Mouse (Mus musculus): ENCODE data around the gene Ppil6. TPM values are rescaled to one million over a fixed set of nuclear protein-coding genes. Genes with fewer than 3 reads are reported as not detected.

Gene Ppil6
- polyA plus RNA-seq (2011; ENCODE audit: insufficient read length, low read depth, missing spikeins) = not detected in 2 replicates

- peak within 1 kb of the TSS; percentile 66 for H3K4me3 ChIP-seq (ENCODE audit: insufficient read depth, low read length)
- no peak for TF ChIP-seq CTCF (IDR thresholded peaks at IDR 0.05; ENCODE audit: borderline replicate concordance, insufficient read depth, low read length)
- peak; percentile 87 for TF ChIP-seq POLR2A (IDR thresholded peaks at IDR 0.05; ENCODE audit: low read depth, low read length)
Observed at GRCm38 (mm10) chr10:41489708-41490517, at the start of gene Ppil6, which contains the start of gene Smpd2. TSS of gene Ppil6 (plus strand) at chr10:41490439. TSS of gene Smpd2 (minus strand) at chr10:41490369.

GRCm38 (mm10) chr10:41448216-41448615 is 42.0 kb upstream of the Ppil6 start:
- Histone ChIP-seq H3K4me3 (ENCODE audit: insufficient read depth, low read length) (no peak overlapping the region), H3K4me1 (ENCODE audit: control insufficient read depth, insufficient read depth, low read length) (0 out of 2 replicates have a peak, but pooled peaks cover 2% of the 10 kb centered on the region), H3K27ac (ENCODE audit: insufficient read depth, low read length) (no peak overlapping the region)
- no peak for TF ChIP-seq POLR2A (IDR thresholded peaks at IDR 0.05; ENCODE audit: low read depth, low read length)
- no peak for TF ChIP-seq CTCF (IDR thresholded peaks at IDR 0.05; ENCODE audit: borderline replicate concordance, insufficient read depth, low read length)

More at GRCm38 (mm10) chr10:41489708-41490517, at the start of gene Ppil6, which contains the start of gene Smpd2:
- peaks cover 4% of the 10 kb centered on the region; the same call in 1 of the 2 replicates for H3K4me1 ChIP-seq (ENCODE audit: control insufficient read depth, insufficient read depth, low read length)
- 0 out of 2 replicates have a peak within 1 kb of the TSS, but pooled peaks have one; percentile 2 for H3K27ac ChIP-seq (ENCODE audit: insufficient read depth, low read length)

- peak overlapping the region; percentile 63 for H3K4me3 ChIP-seq (ENCODE audit: insufficient read depth, low read length)
- 0 out of 2 replicates have a peak, but pooled peaks cover 2% of the 10 kb centered on the region for H3K4me1 ChIP-seq (ENCODE audit: control insufficient read depth, insufficient read depth, low read length)
- TF ChIP-seq CTCF (IDR thresholded peaks at IDR 0.05; ENCODE audit: borderline replicate concordance, insufficient read depth, low read length) (no peak), POLR2A (IDR thresholded peaks at IDR 0.05; ENCODE audit: low read depth, low read length) (no peak; the same call in 1 of the 2 replicates)
- H3K27ac ChIP-seq (ENCODE audit: insufficient read depth, low read length) = peak overlapping the region; percentile 74
Observed at GRCm38 (mm10) chr10:41449684-41450083, 40.6 kb upstream of the Ppil6 start.

- peak within 1 kb of the TSS; percentile 74 for H3K27ac ChIP-seq (ENCODE audit: insufficient read depth, low read length)
- TF ChIP-seq POLR2A (IDR thresholded peaks at IDR 0.05; ENCODE audit: low read depth, low read length) (peak; percentile 91), CTCF (IDR thresholded peaks at IDR 0.05; ENCODE audit: borderline replicate concordance, insufficient read depth, low read length) (no peak)
- peak within 1 kb of the TSS; percentile 89 for H3K4me3 ChIP-seq (ENCODE audit: insufficient read depth, low read length)
- H3K4me1 ChIP-seq (ENCODE audit: control insufficient read depth, insufficient read depth, low read length) = 0 out of 2 replicates have a peak, but pooled peaks cover 2% of the 10 kb centered on the region
Observed at GRCm38 (mm10) chr10:41450137-41450670, 40.0 kb upstream of the Ppil6 start, which contains the start of gene Zbtb24. TSS of gene Zbtb24 (plus strand) at chr10:41450383.

GRCm38 (mm10) chr10:41450780-41451522 is 39.3 kb upstream of the Ppil6 start:
- TF ChIP-seq POLR2A (IDR thresholded peaks at IDR 0.05; ENCODE audit: low read depth, low read length) = no peak
- TF ChIP-seq CTCF (IDR thresholded peaks at IDR 0.05; ENCODE audit: borderline replicate concordance, insufficient read depth, low read length) = no peak
- H3K4me3 ChIP-seq (ENCODE audit: insufficient read depth, low read length) = peak overlapping the region; percentile 89
- 0 out of 2 replicates have a peak, but pooled peaks cover 2% of the 10 kb centered on the region for H3K4me1 ChIP-seq (ENCODE audit: control insufficient read depth, insufficient read depth, low read length)
- peak overlapping the region; percentile 8; the same call in 1 of the 2 replicates for H3K27ac ChIP-seq (ENCODE audit: insufficient read depth, low read length)

GRCm38 (mm10) chr10:41451656-41452055 is 38.6 kb upstream of the Ppil6 start:
- no peak overlapping the region for H3K4me3 ChIP-seq (ENCODE audit: insufficient read depth, low read length)
- 0 out of 2 replicates have a peak, but pooled peaks cover 2% of the 10 kb centered on the region for H3K4me1 ChIP-seq (ENCODE audit: control insufficient read depth, insufficient read depth, low read length)
- no peak overlapping the region for H3K27ac ChIP-seq (ENCODE audit: insufficient read depth, low read length)
- TF ChIP-seq POLR2A (IDR thresholded peaks at IDR 0.05; ENCODE audit: low read depth, low read length) (no peak), CTCF (IDR thresholded peaks at IDR 0.05; ENCODE audit: borderline replicate concordance, insufficient read depth, low read length) (no peak)

GRCm38 (mm10) chr10:41452791-41453190 is 37.4 kb upstream of the Ppil6 start:
- H3K4me3 ChIP-seq (ENCODE audit: insufficient read depth, low read length) = no peak overlapping the region
- H3K27ac ChIP-seq (ENCODE audit: insufficient read depth, low read length) = no peak overlapping the region
- H3K4me1 ChIP-seq (ENCODE audit: control insufficient read depth, insufficient read depth, low read length) = 0 out of 2 replicates have a peak, but pooled peaks cover 2% of the 10 kb centered on the region
- TF ChIP-seq CTCF (IDR thresholded peaks at IDR 0.05; ENCODE audit: borderline replicate concordance, insufficient read depth, low read length) (no peak), POLR2A (IDR thresholded peaks at IDR 0.05; ENCODE audit: low read depth, low read length) (no peak)

- Histone ChIP-seq H3K4me1 (ENCODE audit: control insufficient read depth, insufficient read depth, low read length) (no peaks in the 10 kb centered on the region), H3K27ac (ENCODE audit: insufficient read depth, low read length) (no peak overlapping the region), H3K4me3 (ENCODE audit: insufficient read depth, low read length) (no peak overlapping the region)
- TF ChIP-seq CTCF (IDR thresholded peaks at IDR 0.05; ENCODE audit: borderline replicate concordance, insufficient read depth, low read length) = no peak
- TF ChIP-seq POLR2A (IDR thresholded peaks at IDR 0.05; ENCODE audit: low read depth, low read length) = no peak
Observed at GRCm38 (mm10) chr10:41459990-41460389, 30.2 kb upstream of the Ppil6 start.

GRCm38 (mm10) chr10:41460501-41460900 is 29.7 kb upstream of the Ppil6 start:
- no peak overlapping the region for H3K4me3 ChIP-seq (ENCODE audit: insufficient read depth, low read length)
- no peak overlapping the region for H3K27ac ChIP-seq (ENCODE audit: insufficient read depth, low read length)
- H3K4me1 ChIP-seq (ENCODE audit: control insufficient read depth, insufficient read depth, low read length) = no peaks in the 10 kb centered on the region
- TF ChIP-seq CTCF (IDR thresholded peaks at IDR 0.05; ENCODE audit: borderline replicate concordance, insufficient read depth, low read length) (no peak), POLR2A (IDR thresholded peaks at IDR 0.05; ENCODE audit: low read depth, low read length) (no peak)
